20 mouse cellular contexts compared by ENCODE assay signal in genomic region chr4:130312526-130312925, GRCm38 (mm10). TPM values are rescaled to one million over a fixed set of nuclear protein-coding genes. Genes with fewer than 3 reads are reported as not detected.
A peak's percentile ranks its signal among the peaks of the same experiment; 100 is the strongest.
DNase-seq lines count a peak whose midpoint lies in the region.
"Had no signal": no experiment of that assay in that cellular context is flagged by ENCODE, and none has a peak within 500 bp of the region (broad histone marks: within the 10 kb centered on the region; RNA-seq: fewer than 3 reads in every experiment).

No protein-coding gene starts in this region.

- H3K27ac ChIP-seq in brown adipose tissue, adult 24 weeks (replicated peaks; ENCODE audit: low read depth, low read length), result peak overlapping the region; percentile 94
- H3K27ac ChIP-seq: forebrain, embryonic 13.5 days; hindbrain, embryonic 15.5 days; limb, embryonic 13.5 days; liver, embryonic 14.5 days; lung, embryonic 15.5 days; neural tube, embryonic 15.5 days had no signal

- peak; percentile 98 for DNase-seq in heart, adult 11 months
- no peak for DNase-seq in heart, postnatal 25 days (ENCODE audit: low spot score)
- peak; percentile 40 for DNase-seq in adrenal gland, postnatal 14 days
- peak; percentile 42 to 63 for DNase-seq in heart, postnatal 14 days
- no peak for DNase-seq in cerebellum, postnatal 36 days
- no peak for DNase-seq in cerebellum, adult 9-10 months
- DNase-seq: cerebellum, adult 2 months; lung, postnatal 4 days; right cerebral cortex, postnatal 4 days had no signal

- intact Hi-C loops in heart, postnatal 25 days (cut with DNase I), result no loop called here
- intact Hi-C loops in heart, postnatal 14 days (cut with DNase I), result no loop called here

- H3K4me1 ChIP-seq in brown adipose tissue, adult 24 weeks (ENCODE audit: control insufficient read depth, insufficient read depth, insufficient read length, low read length), result no peaks in the 10 kb centered on the region

- peak overlapping the region; percentile 71 for H3K4me3 ChIP-seq in brown adipose tissue, adult 24 weeks (ENCODE audit: insufficient read depth, low read depth, low read length)
- H3K4me3 ChIP-seq: forebrain, embryonic 13.5 days; hindbrain, embryonic 15.5 days; limb, embryonic 13.5 days; lung, embryonic 15.5 days; neural tube, embryonic 15.5 days had no signal

RNA-seq across cellular contexts. Expression of gene Gm10570, which starts 4.1 kb away (rescaled TPM):
- total RNA-seq in heart, postnatal 25 days (2021), result under 1 TPM in 1 of 2 experiments, not detected in 1; 0.75 TPM
- 1.5 TPM in 1 of 2 replicates, not detected in the other for total RNA-seq in adrenal gland, postnatal 14 days (2021)
- 2.1 TPM in 1 of 2 replicates, not detected in the other for polyA plus RNA-seq in brown adipose tissue, adult 24 weeks (2012; ENCODE audit: insufficient read depth, insufficient read length, missing spikeins)
- 1 to 10 TPM in 1 of 2 experiments, not detected in 1; 1.0 TPM for total RNA-seq in heart, postnatal 14 days (2021)
- total RNA-seq: adrenal gland, postnatal 36 days; common myeloid progenitor, adult 5-6 weeks; layer of hippocampus, postnatal 10 days had no signal
- polyA plus RNA-seq: intestine, embryonic 16.5 days; limb, embryonic 13.5 days; lung, embryonic 15.5 days had no signal

RNA-seq across cellular contexts. Expression of gene Fabp3, which starts 4.1 kb away (rescaled TPM):
- 1,000 to 10,000 TPM; 5,192 to 5,215 TPM for total RNA-seq in heart, postnatal 25 days (2021)
- 185 and 345 TPM in 2 replicates for total RNA-seq in adrenal gland, postnatal 14 days (2021)
- polyA plus RNA-seq in brown adipose tissue, adult 24 weeks (2012; ENCODE audit: insufficient read depth, insufficient read length, missing spikeins), result 1,247 and 2,143 TPM in 2 replicates
- total RNA-seq in heart, postnatal 14 days (2021), result 1,000 to 10,000 TPM; 5,520 to 6,453 TPM
- total RNA-seq: common myeloid progenitor, adult 5-6 weeks had no signal

RNA-seq across cellular contexts. Expression of gene Serinc2, which starts 33.5 kb away (rescaled TPM):
- 1 to 10 TPM; 2.2 to 3.0 TPM for total RNA-seq in heart, postnatal 25 days (2021)
- 0.98 and 2.2 TPM in 2 replicates for total RNA-seq in adrenal gland, postnatal 14 days (2021)
- polyA plus RNA-seq in brown adipose tissue, adult 24 weeks (2012; ENCODE audit: insufficient read depth, insufficient read length, missing spikeins), result 1.6 and 2.3 TPM in 2 replicates
- 1 to 10 TPM; 3.1 to 3.3 TPM for total RNA-seq in heart, postnatal 14 days (2021)
- total RNA-seq: common myeloid progenitor, adult 5-6 weeks had no signal

RNA-seq across cellular contexts. Expression of gene Zcchc17, which starts 47.2 kb away (rescaled TPM):
- 10 to 100 TPM; 26.2 to 28.9 TPM for total RNA-seq in heart, postnatal 25 days (2021)
- total RNA-seq in adrenal gland, postnatal 14 days (2021), result 34.5 and 39.1 TPM in 2 replicates
- 31.0 and 36.4 TPM in 2 replicates for polyA plus RNA-seq in brown adipose tissue, adult 24 weeks (2012; ENCODE audit: insufficient read depth, insufficient read length, missing spikeins)
- 10 to 100 TPM; 21.4 to 24.9 TPM for total RNA-seq in heart, postnatal 14 days (2021)

RNA-seq across cellular contexts. Expression of gene Snrnp40, which starts 47.4 kb away (rescaled TPM):
- 10 to 100 TPM; 14.8 to 15.0 TPM for total RNA-seq in heart, postnatal 25 days (2021)
- total RNA-seq in adrenal gland, postnatal 14 days (2021), result 30.6 and 38.0 TPM in 2 replicates
- polyA plus RNA-seq in brown adipose tissue, adult 24 weeks (2012; ENCODE audit: insufficient read depth, insufficient read length, missing spikeins), result 9.3 and 10.9 TPM in 2 replicates
- 10 to 100 TPM; 18.5 to 19.6 TPM for total RNA-seq in heart, postnatal 14 days (2021)

Comparison
In these comparisons a context has a peak if more than half of its experiments do, and no peak if none do; other contexts are left out.
1. DNase-seq: peak in heart, adult 11 months (single experiment), adrenal gland, postnatal 14 days (single experiment) and heart, postnatal 14 days (2 of 2); none in heart, postnatal 25 days (single experiment), cerebellum, postnatal 36 days (0 of 2) and cerebellum, adult 9-10 months (single experiment).
2. RNA of gene Fabp3, which starts 4.1 kb away (total RNA-seq): 5,520 to 6,453 TPM in heart, postnatal 14 days and 5,192 to 5,215 TPM in heart, postnatal 25 days; 185 to 345 TPM in adrenal gland, postnatal 14 days; every median in the first group is over 10 times any median in the second.